Mouse (Mus musculus) 3134 (cell line): ENCODE data around the gene Gm11444.

Experiments
- DNase-seq: peaks from one replicate; pipeline ENCODE4 v3.0.0-alpha.2; 2011; ENCODE audit warnings: low spot score; ENCODE audit not compliant: insufficient read length; ENCODE audit errors: extremely low read depth

Gm11444 gene

GRCm38 (mm10) chr11:85836523-85837290 is 13.4 kb downstream of the Gm11444 start:
- DNase-seq = no peak

- no peak for DNase-seq
These were observed 14.2 kb downstream of the Gm11444 start for GRCm38 (mm10) chr11:85835753-85836522.

GRCm38 (mm10) chr11:85835001-85835752 is 15.0 kb downstream of the Gm11444 start:
- DNase-seq = no peak

GRCm38 (mm10) chr11:85834386-85834931 is 15.7 kb downstream of the Gm11444 start:
- no peak for DNase-seq

DNA sequence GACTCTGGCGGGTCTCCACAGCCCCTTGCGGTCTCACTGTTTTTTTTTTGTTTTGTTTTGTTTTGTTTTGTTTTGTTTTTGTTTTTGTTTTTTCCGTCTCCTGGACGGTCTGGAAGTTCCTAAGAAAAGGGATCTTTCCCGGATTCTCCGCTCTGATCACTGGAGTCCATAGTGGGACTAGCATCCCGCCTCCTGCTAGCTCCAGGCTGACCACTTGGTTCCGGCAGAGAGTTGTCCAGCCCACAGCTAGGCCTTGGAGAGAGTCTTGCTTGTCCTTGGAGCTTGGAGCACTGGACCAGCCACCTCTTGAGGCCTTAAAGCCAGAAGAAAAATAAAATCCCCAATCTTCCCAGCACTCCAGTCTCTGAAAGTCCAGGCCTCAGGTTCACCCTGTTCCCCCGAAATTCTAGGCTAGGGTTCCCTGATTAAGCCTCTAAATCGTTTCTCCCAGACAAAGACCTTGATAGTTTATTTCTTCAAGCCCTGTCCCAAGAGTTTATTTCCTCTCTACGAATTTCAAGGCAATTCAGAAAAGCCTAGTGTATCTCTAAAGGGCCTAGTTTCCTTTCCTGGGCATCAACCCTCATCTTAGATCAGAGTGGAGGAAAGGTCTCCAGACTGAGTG is 16.3 kb downstream of the Gm11444 start:
- no peak for DNase-seq

- no peak for DNase-seq
These were observed 17.0 kb downstream of the Gm11444 start for GRCm38 (mm10) chr11:85833081-85833521.

- no peak for DNase-seq
These were observed 17.8 kb downstream of the Gm11444 start, which contains the start of gene Tbx2 for GRCm38 (mm10) chr11:85832231-85832924. Gene Tbx2, plus strand, starts transcription at chr11:85832551.

- no peak for DNase-seq
These were observed 18.4 kb downstream of the Gm11444 start for GRCm38 (mm10) chr11:85831656-85832230.

DNA sequence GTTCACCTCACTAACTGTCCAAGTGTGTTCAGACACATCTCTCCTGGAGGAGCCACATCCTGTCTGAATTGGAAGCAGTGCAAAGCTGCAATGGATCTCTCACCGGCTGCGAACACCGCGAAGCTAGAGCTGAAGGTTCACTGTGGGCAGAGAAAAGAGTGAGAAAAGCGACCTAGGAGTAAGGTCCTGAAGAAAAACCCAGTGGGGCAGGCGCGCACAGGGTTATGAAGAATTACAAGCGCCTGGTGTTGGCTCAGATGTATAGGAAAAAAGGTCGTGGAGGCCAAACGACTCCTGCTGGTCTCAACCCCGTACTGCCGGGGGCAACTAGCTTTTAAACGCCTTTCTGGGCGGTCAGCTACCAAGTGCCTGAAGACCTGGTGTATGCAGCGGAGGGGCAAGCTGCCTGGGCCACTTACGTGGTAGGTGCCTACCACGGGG is 19.2 kb downstream of the Gm11444 start:
- no peak for DNase-seq

DNA sequence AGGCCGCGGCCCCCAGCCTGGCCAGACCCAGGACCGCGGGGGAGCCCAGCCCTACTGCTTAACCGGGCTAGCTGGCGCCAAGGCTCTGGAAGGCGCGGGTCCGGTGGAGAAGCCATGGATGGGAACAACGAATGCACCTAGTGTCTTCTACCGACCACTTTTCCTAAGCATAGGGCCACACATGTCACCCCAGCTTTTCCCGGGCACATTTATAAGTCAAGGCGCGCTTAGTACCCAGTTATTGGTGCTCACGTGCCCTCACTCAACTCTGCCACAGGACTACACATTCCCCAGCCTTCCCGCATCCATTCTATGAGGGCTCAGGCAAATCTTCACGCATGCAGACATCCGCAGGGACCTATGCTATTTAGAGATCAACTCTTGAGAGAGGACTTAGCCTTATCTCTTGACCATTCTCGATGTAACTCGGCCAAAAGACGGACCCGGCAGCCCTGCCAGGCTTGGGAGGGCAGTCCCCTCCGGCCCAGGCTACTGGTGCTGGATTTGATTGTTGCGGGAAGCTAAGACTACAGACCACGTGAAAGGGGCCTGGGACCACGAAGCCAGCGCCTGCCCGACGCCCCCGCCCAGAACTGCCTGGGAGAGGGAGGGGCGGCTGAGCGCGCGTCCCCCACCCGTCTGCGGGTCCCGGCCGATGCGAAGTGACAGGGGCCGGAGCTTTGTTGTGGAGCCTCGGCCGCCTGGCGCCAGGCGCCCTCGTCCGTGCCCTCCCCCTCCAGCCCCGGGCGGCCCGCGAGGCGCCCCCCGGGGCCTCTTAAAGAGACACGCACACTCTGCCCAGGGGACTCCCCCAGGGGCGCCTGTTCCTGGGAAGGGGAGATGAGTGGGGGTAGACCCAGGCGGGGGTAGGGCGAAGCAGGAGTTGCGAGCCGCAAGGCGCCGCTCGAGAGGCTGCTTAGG is 20.4 kb downstream of the Gm11444 start:
- no peak for DNase-seq

- no peak for DNase-seq
These were observed 21.2 kb downstream of the Gm11444 start for GRCm38 (mm10) chr11:85828691-85829519.

DNA sequence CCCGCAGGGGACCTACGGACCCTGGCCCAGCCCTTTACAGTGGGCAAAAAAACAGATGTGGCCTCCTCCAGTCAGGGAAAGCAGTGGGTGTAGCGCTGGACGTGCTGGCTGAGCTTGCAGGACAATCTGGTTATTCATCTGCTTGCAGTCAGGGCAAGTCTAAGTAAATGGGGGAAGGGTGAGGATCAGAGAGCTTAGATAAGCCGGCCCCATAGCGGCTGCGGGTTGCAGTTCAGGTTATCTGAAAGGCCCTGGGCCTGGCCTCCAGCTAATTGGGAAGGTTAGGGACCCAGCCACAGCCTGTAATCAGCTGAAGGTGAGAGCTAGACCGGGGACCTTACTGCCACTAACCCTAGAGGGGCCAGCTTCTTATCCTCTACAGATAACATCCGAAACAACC is 22.8 kb downstream of the Gm11444 start:
- DNase-seq = no peak

GRCm38 (mm10) chr11:85825823-85826222 is 24.3 kb downstream of the Gm11444 start:
- DNase-seq = no peak

GRCm38 (mm10) chr11:85825031-85825430 is 25.1 kb downstream of the Gm11444 start:
- DNase-seq = no peak

DNA sequence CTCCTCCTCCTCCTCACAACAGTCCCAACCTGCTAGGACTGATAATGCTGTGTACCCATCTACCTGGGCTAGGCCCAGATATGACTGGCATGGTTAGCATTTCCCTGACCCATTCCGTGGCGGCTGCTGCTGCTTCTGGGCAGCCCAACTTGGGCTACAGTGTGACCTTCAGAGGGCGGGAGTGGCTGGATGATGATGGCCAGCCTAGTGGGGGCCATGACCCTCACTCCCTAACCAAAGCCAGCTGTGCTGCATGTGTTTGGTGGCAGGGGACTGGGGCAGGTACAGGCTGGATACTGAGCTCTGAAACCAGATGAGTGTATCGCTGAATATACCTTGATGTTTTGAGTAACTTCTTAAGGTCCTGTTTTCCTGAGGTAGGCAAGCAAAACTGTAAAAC is 26.3 kb downstream of the Gm11444 start:
- no peak for DNase-seq

DNA sequence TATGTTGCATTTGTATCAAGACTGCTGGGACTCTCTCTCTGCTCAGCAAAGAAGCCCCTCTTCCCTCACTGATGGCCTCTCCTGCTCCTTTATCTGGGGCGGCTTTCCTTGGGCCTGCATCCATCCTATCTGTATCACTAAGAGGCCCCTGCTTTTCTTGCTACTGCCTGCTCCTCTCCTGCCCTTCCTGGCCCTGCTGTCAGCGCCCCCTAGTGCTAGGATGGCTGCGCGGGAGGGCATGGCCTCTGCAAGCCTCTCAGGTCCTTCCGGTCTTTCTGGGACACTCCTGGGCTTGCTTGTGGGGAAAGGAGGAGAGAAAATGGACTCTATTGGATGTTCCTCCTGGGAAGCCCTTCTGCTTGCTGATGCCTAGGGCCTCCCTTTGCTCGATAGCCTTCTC is 27.0 kb downstream of the Gm11444 start:
- peak; percentile 61 for DNase-seq

GRCm38 (mm10) chr11:85821659-85822058 is 28.5 kb downstream of the Gm11444 start:
- no peak for DNase-seq
